Mouse (Mus musculus): Measurements from ENCODE around the gene Megf8.

Gene Megf8

GRCm38 (mm10) chr7:25409114-25409760, 92.3 kb downstream of the Megf8 start:
- TF ChIP-seq GATA4 (IDR thresholded peaks at IDR 0.05; ENCODE audit: insufficient replicate concordance, low read length): no peak

GRCm38 (mm10) chr7:25410969-25411615, 94.1 kb downstream of the Megf8 start:
- no peak for TF ChIP-seq GATA4 (IDR thresholded peaks at IDR 0.05; ENCODE audit: insufficient replicate concordance, low read length)

DNA sequence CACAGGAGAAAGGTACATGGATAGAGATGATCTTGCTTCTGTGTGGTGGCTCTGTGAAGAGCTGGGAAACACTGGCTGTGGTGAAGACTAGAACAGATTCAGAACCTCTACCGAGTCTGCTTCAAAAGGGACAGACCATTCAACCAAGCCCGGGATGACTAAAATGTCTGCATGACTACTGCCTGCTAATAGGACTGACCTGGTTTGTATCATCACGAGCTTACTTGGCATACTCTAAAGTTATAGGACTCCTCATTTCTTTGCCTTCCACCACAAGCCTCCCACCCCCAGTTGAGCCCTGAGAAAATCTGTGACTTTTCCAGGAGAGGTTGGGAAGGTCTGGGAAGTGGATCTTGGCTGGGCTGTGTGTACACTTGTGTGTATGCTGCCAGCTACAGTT, 94.9 kb downstream of the Megf8 start:
- TF ChIP-seq GATA4 (IDR thresholded peaks at IDR 0.05; ENCODE audit: insufficient replicate concordance, low read length): no peak

DNA sequence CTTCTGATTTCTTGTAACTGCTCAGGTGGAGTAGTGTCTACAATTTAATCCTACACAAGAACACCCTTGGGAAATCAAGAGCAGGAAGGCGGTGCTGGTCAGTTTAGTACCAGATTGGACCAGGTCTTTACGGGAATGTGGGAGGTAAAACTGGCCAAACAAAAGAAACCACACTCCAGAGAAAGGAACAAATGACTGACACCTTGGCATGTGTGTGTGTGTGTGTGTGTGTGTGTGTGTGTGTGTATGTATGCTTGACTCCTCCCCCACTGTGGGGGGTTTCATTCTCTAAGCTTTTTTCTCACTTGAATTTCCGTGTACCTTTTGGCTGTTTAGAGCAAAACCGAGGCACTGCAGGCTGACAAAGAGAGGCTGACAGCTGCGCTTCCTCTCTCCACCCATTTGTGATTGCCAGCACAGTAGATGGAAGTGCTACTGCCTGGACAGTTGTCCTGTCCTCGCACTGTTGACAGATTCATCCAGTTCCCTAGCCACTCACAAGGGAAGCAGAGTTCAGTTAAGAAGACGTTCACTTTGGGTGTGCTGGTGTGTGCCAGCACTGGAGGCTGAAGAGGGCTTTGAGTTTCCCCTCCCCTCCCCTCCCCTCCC, 96.0 kb downstream of the Megf8 start, which contains the start of gene Cxcl17:
Gene Cxcl17 (minus strand): TSS at position 54 of the 609 bp plus-strand sequence.
- TF ChIP-seq GATA4 (IDR thresholded peaks at IDR 0.05; ENCODE audit: insufficient replicate concordance, low read length): no peak

Data from liver, adult (tissue).